Mouse (Mus musculus) ES-CJ7 (cell line): ENCODE measurements at regions not wholly inside any gene's neighbourhood (a gene's known extent, or its start where the extent isn't known, plus 50 kb on each side); places are given as distances from the start of the nearest gene placed in this dataset.

Source experiments
- DNase-seq: peaks from one replicate; pipeline ENCODE4 v3.0.0; 2011; ENCODE audit warnings: low read depth, low spot score

GRCm38 (mm10) chr1:193541281-193541680 lies 171.2 kb upstream of the Camk1g start:
- no peak for DNase-seq

- no peak for DNase-seq
Measured at GRCm38 (mm10) chr1:193540486-193540885, 170.4 kb upstream of the Camk1g start.

- DNase-seq: no peak
Measured at GRCm38 (mm10) chr1:193539261-193539660, 169.2 kb upstream of the Camk1g start.

- DNase-seq: peak; percentile 91
Measured at GRCm38 (mm10) chr1:193538425-193538824, 168.3 kb upstream of the Camk1g start.

GRCm38 (mm10) chr1:193537616-193538015 lies 167.5 kb upstream of the Camk1g start:
- DNase-seq: no peak

- no peak for DNase-seq
Measured at GRCm38 (mm10) chr1:193536552-193536951, 166.5 kb upstream of the Camk1g start.

- DNase-seq: no peak
Measured at GRCm38 (mm10) chr1:193534449-193534848, 164.4 kb upstream of the Camk1g start.

- DNase-seq: no peak
Measured at GRCm38 (mm10) chr1:193526501-193526900, 156.4 kb upstream of the Camk1g start.

- no peak for DNase-seq
Measured at GRCm38 (mm10) chr1:193522007-193522406, 151.9 kb upstream of the Camk1g start.

GRCm38 (mm10) chr1:193518840-193519239 lies 148.7 kb upstream of the Camk1g start:
- DNase-seq: no peak

- no peak for DNase-seq
Measured at GRCm38 (mm10) chr1:193517968-193518367, 147.9 kb upstream of the Camk1g start.

GRCm38 (mm10) chr1:193517293-193517692 lies 147.2 kb upstream of the Camk1g start:
- no peak for DNase-seq

GRCm38 (mm10) chr1:193516395-193516794 lies 146.3 kb upstream of the Camk1g start:
- DNase-seq: no peak

- DNase-seq: peak; percentile 76
Measured at GRCm38 (mm10) chr1:193513929-193514710, 144.0 kb upstream of the Camk1g start.

- DNase-seq: peak; percentile 71
Measured at GRCm38 (mm10) chr1:193510066-193510793, 140.1 kb upstream of the Camk1g start.

GRCm38 (mm10) chr1:193508271-193508670 lies 138.2 kb upstream of the Camk1g start:
- DNase-seq: peak; percentile 44

- no peak for DNase-seq
Measured at GRCm38 (mm10) chr1:193506991-193507390, 136.9 kb upstream of the Camk1g start.

- DNase-seq: no peak
Measured at GRCm38 (mm10) chr1:193505381-193505780, 135.3 kb upstream of the Camk1g start.

- DNase-seq: peak; percentile 97
Measured at GRCm38 (mm10) chr1:193504611-193505010, 134.5 kb upstream of the Camk1g start.

GRCm38 (mm10) chr1:193503624-193504325 lies 133.7 kb upstream of the Camk1g start:
- DNase-seq: peak; percentile 94

- DNase-seq: peak; percentile 85
Measured at GRCm38 (mm10) chr1:193496265-193497183, 126.4 kb upstream of the Camk1g start.
